Mouse (Mus musculus) thymus, adult 2 months (tissue): ENCODE results near the gene Ddb2.

ENCODE experiments used
- CTCF ChIP-seq: fragments of 200-500 bp; IDR thresholded peaks from 2 replicates; pipeline ENCODE4 v1.5.1; 2012; ENCODE audit warnings: mild to moderate bottlenecking, control low read depth, low read length, moderate library complexity, borderline replicate concordance; ENCODE audit not compliant: control insufficient read depth, poor library complexity, insufficient read depth; ENCODE audit errors: extremely low read depth
- POLR2A ChIP-seq: fragments of 200-500 bp; IDR thresholded peaks from 2 replicates; pipeline ENCODE4 v1.6.1; 2012; ENCODE audit warnings: mild to moderate bottlenecking, low read length, control low read depth, moderate library complexity; ENCODE audit not compliant: control insufficient read depth, poor library complexity, insufficient read depth; ENCODE audit errors: extremely low read depth

DNA sequence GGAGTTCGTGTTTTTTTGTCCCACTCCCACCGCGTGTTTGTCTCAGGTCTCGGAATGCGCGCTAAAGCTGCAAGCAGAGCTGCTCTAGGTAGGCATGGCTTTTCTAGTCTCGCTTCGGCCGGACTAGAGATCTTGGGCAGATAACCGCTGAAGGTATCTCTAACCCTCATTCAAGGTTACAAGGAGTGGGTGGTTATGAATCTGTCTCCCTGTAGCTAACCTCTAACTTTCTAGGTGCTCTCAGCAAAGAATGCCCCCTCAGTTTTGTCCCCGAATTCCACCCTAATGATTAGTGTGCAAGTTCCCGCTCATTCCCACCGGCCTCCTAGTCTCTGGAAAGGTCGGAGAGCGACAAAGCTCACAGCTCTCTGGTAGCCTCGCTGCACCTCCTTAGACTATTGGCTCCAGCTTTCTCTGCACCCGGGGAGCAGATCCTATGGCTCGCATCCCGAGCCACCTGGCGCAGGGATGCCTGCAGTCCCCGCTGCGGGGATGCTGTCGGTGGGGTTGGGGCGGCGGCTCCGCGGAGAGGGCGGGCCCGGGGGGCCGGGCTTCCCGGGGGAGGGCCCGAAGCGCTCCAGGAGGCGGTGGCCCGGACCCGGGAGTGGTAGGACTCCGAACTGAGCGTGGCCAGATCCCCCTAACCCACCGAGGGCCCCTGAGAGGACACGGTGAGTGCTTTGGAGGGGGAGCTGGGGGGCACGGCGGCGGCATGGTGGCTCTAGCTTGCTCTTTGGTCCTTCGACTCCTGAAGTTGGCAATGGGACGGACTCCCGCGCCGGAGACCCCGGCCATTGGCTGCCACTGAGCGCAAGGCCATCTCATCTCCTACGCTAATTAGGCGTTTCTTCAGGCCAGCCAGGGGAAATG is 19.7 kb upstream of the Ddb2 start:
- TF ChIP-seq CTCF = no peak
- TF ChIP-seq POLR2A = no peak
